ENCODE assay signal across 18 mouse cellular contexts in genomic region chr13:28314997-28315396, GRCm38 (mm10).
"Had no signal": no experiment of that assay in that cellular context is flagged by ENCODE, and none has a peak within 500 bp of the region (broad histone marks: within the 10 kb centered on the region; RNA-seq: fewer than 3 reads in every experiment).

No protein-coding gene starts in this region.

- H3K4me2 ChIP-seq: liver, embryonic 13.5 days; midbrain, embryonic 13.5 days; neural tube, embryonic 13.5 days; stomach, embryonic 15.5 days had no signal

- H3K36me3 ChIP-seq: liver, embryonic 13.5 days; midbrain, embryonic 10.5 days; midbrain, embryonic 13.5 days; neural tube, embryonic 13.5 days; stomach, embryonic 15.5 days had no signal

- DNase-seq: kidney, adult 2 months; kidney, postnatal 36 days; layer of hippocampus, postnatal 36 days; liver, embryonic 13.5 days; lung, adult 2 months; retina, postnatal 1 day; right cerebral cortex, postnatal 25 days; spleen, adult 18-20 months; thymus, postnatal 25 days had no signal

- H3K4me1 ChIP-seq: liver, embryonic 13.5 days; midbrain, embryonic 10.5 days; midbrain, embryonic 13.5 days; neural tube, embryonic 13.5 days; stomach, embryonic 15.5 days had no signal

- H3K9ac ChIP-seq: liver, embryonic 13.5 days; midbrain, embryonic 13.5 days; neural tube, embryonic 13.5 days; stomach, embryonic 15.5 days had no signal

- H3K9me3 ChIP-seq: liver, embryonic 13.5 days; midbrain, embryonic 10.5 days; midbrain, embryonic 13.5 days; neural tube, embryonic 13.5 days; stomach, embryonic 15.5 days had no signal

- H3K27ac ChIP-seq: left cerebral cortex, adult 2 months; liver, embryonic 13.5 days; macrophage; midbrain, embryonic 10.5 days; midbrain, embryonic 13.5 days; neural tube, embryonic 13.5 days; stomach, embryonic 15.5 days had no signal

- ATAC-seq: intestine, embryonic 16.5 days; midbrain, embryonic 13.5 days; midbrain, embryonic 16.5 days had no signal

- H3K4me3 ChIP-seq: left cerebral cortex, adult 2 months; liver, embryonic 13.5 days; midbrain, embryonic 10.5 days; midbrain, embryonic 13.5 days; myocyte; neural tube, embryonic 13.5 days; stomach, embryonic 15.5 days had no signal

- H3K27me3 ChIP-seq: liver, embryonic 13.5 days; midbrain, embryonic 13.5 days; neural tube, embryonic 13.5 days; stomach, embryonic 15.5 days had no signal
